Mouse (Mus musculus): ENCODE data around the gene Dazap1. TPM values are rescaled to one million over a fixed set of nuclear protein-coding genes. Genes with fewer than 3 reads are reported as not detected.
"Not testable (repeated sequence)": the region's sequence is repeated elsewhere in the genome, so short reads cannot be mapped to it uniquely, and the experiment has no call there.

Dazap1 gene
- 43.7 and 51.9 TPM in 2 replicates for polyA plus RNA-seq (2015; fragmentation: Nextera tagmentation; extraction: Ambion mirVana)

GRCm38 (mm10) chr10:80260642-80261584 lies at the start of gene Dazap1, which contains the start of gene Gamt:
TSS of gene Dazap1 (plus strand) at chr10:80261486.
TSS of gene Gamt (minus strand) at chr10:80261012.
- Histone ChIP-seq H3K9ac (ENCODE audit: low read depth, low read length) (peak within 1 kb of the TSS; percentile 61), H3K27me3 (ENCODE audit: control insufficient read depth, insufficient read depth, low read depth, low read length) (no peaks in the 10 kb centered on the region), H3K36me3 (ENCODE audit: control insufficient read depth, insufficient read depth, low read length) (peaks cover 13% of the 10 kb centered on the region), H3K4me3 (ENCODE audit: low read depth, low read length) (peak within 1 kb of the TSS; percentile 44), H3K9me3 (replicated peaks; ENCODE audit: control insufficient read depth, low read length, poor library complexity, severe bottlenecking) (no peaks in the 10 kb centered on the region), H3K27ac (ENCODE audit: low read length) (peak within 1 kb of the TSS; percentile 80), H3K4me1 (ENCODE audit: control insufficient read depth, insufficient read depth, low read length) (peaks cover 25% of the 10 kb centered on the region), H3K4me2 (ENCODE audit: low read length) (peak within 1 kb of the TSS; percentile 91)
- WGBS, result under 1% methylated on average over 49 of the region's 49 CpGs
- peak; percentile 79 for ATAC-seq

- H3K9me3 ChIP-seq (replicated peaks; ENCODE audit: control insufficient read depth, low read length, poor library complexity, severe bottlenecking); H3K36me3 ChIP-seq (ENCODE audit: control insufficient read depth, insufficient read depth, low read length); H3K9ac ChIP-seq (ENCODE audit: low read depth, low read length); ATAC-seq; H3K27ac ChIP-seq (ENCODE audit: low read length); H3K4me3 ChIP-seq (ENCODE audit: low read depth, low read length); H3K4me2 ChIP-seq (ENCODE audit: low read length); H3K27me3 ChIP-seq (ENCODE audit: control insufficient read depth, insufficient read depth, low read depth, low read length): not testable (repeated sequence)
- peaks cover 20% of the 10 kb centered on the region for H3K4me1 ChIP-seq (ENCODE audit: control insufficient read depth, insufficient read depth, low read length)
- WGBS, result 80% methylated on average over 7 of the region's 7 CpGs
These were observed 49.7 kb upstream of the Dazap1 start for GRCm38 (mm10) chr10:80211547-80212103.

GRCm38 (mm10) chr10:80215048-80215772 lies 46.1 kb upstream of the Dazap1 start:
- ATAC-seq, result 0 out of 2 replicates have a peak, but pooled peaks have one; percentile 36
- WGBS, result 13% methylated on average over 16 of the region's 16 CpGs

GRCm38 (mm10) chr10:80220676-80221075 lies 40.6 kb upstream of the Dazap1 start:
- no peak for ATAC-seq
- 32% methylated on average over 9 of the region's 9 CpGs for WGBS

More at GRCm38 (mm10) chr10:80215048-80215772, 46.1 kb upstream of the Dazap1 start:
- H3K4me2 ChIP-seq (ENCODE audit: low read length), result no peak overlapping the region
- no peaks in the 10 kb centered on the region for H3K9me3 ChIP-seq (replicated peaks; ENCODE audit: control insufficient read depth, low read length, poor library complexity, severe bottlenecking)
- H3K27me3 ChIP-seq (ENCODE audit: control insufficient read depth, insufficient read depth, low read depth, low read length), result no peaks in the 10 kb centered on the region
- peak overlapping the region; percentile 63 for H3K27ac ChIP-seq (ENCODE audit: low read length)
- H3K4me1 ChIP-seq (ENCODE audit: control insufficient read depth, insufficient read depth, low read length), result peaks cover 6% of the 10 kb centered on the region; the same call in 1 of the 2 replicates
- H3K36me3 ChIP-seq (ENCODE audit: control insufficient read depth, insufficient read depth, low read length), result no peaks in the 10 kb centered on the region
- peak overlapping the region; percentile 23; the same call in 1 of the 2 replicates for H3K9ac ChIP-seq (ENCODE audit: low read depth, low read length)
- no peak overlapping the region for H3K4me3 ChIP-seq (ENCODE audit: low read depth, low read length)

GRCm38 (mm10) chr10:80223137-80223536 lies 38.1 kb upstream of the Dazap1 start:
- WGBS, result 87% methylated on average over 2 of the region's 2 CpGs
- not testable (repeated sequence) for H3K36me3 ChIP-seq (ENCODE audit: control insufficient read depth, insufficient read depth, low read length); H3K4me2 ChIP-seq (ENCODE audit: low read length); H3K4me3 ChIP-seq (ENCODE audit: low read depth, low read length); H3K9me3 ChIP-seq (replicated peaks; ENCODE audit: control insufficient read depth, low read length, poor library complexity, severe bottlenecking); H3K9ac ChIP-seq (ENCODE audit: low read depth, low read length); ATAC-seq; H3K27ac ChIP-seq (ENCODE audit: low read length); H3K27me3 ChIP-seq (ENCODE audit: control insufficient read depth, insufficient read depth, low read depth, low read length)
- peaks cover 12% of the 10 kb centered on the region for H3K4me1 ChIP-seq (ENCODE audit: control insufficient read depth, insufficient read depth, low read length)

More at GRCm38 (mm10) chr10:80220676-80221075, 40.6 kb upstream of the Dazap1 start:
- Histone ChIP-seq H3K4me1 (ENCODE audit: control insufficient read depth, insufficient read depth, low read length) (no peaks in the 10 kb centered on the region; the same call in 1 of the 2 replicates), H3K27ac (ENCODE audit: low read length) (no peak overlapping the region), H3K36me3 (ENCODE audit: control insufficient read depth, insufficient read depth, low read length) (no peaks in the 10 kb centered on the region), H3K9me3 (replicated peaks; ENCODE audit: control insufficient read depth, low read length, poor library complexity, severe bottlenecking) (no peaks in the 10 kb centered on the region), H3K27me3 (ENCODE audit: control insufficient read depth, insufficient read depth, low read depth, low read length) (no peaks in the 10 kb centered on the region), H3K4me2 (ENCODE audit: low read length) (no peak overlapping the region), H3K4me3 (ENCODE audit: low read depth, low read length) (no peak overlapping the region), H3K9ac (ENCODE audit: low read depth, low read length) (no peak overlapping the region)

- H3K4me3 ChIP-seq (ENCODE audit: low read depth, low read length), result peak overlapping the region; percentile 76
- H3K4me1 ChIP-seq (ENCODE audit: control insufficient read depth, insufficient read depth, low read length), result peaks cover 29% of the 10 kb centered on the region
- H3K4me2 ChIP-seq (ENCODE audit: low read length), result peak overlapping the region; percentile 95
- ATAC-seq, result no peak; the same call in 1 of the 2 replicates
- WGBS, result under 1% methylated on average over 14 of the region's 14 CpGs
- H3K9ac ChIP-seq (ENCODE audit: low read depth, low read length), result 0 out of 2 replicates have a peak overlapping the region, but pooled peaks have one; percentile 1
- no peaks in the 10 kb centered on the region for H3K27me3 ChIP-seq (ENCODE audit: control insufficient read depth, insufficient read depth, low read depth, low read length)
- H3K36me3 ChIP-seq (ENCODE audit: control insufficient read depth, insufficient read depth, low read length), result no peaks in the 10 kb centered on the region
- no peaks in the 10 kb centered on the region for H3K9me3 ChIP-seq (replicated peaks; ENCODE audit: control insufficient read depth, low read length, poor library complexity, severe bottlenecking)
- peak overlapping the region; percentile 97 for H3K27ac ChIP-seq (ENCODE audit: low read length)
These were observed 35.2 kb upstream of the Dazap1 start for GRCm38 (mm10) chr10:80226071-80226415.

- Histone ChIP-seq H3K4me1 (ENCODE audit: control insufficient read depth, insufficient read depth, low read length) (peaks cover 29% of the 10 kb centered on the region), H3K4me2 (ENCODE audit: low read length) (peak within 1 kb of the TSS; percentile 95), H3K9ac (ENCODE audit: low read depth, low read length) (peak within 1 kb of the TSS; percentile 91), H3K27me3 (ENCODE audit: control insufficient read depth, insufficient read depth, low read depth, low read length) (no peaks in the 10 kb centered on the region), H3K27ac (ENCODE audit: low read length) (peak within 1 kb of the TSS; percentile 97), H3K4me3 (ENCODE audit: low read depth, low read length) (peak within 1 kb of the TSS; percentile 76), H3K9me3 (replicated peaks; ENCODE audit: control insufficient read depth, low read length, poor library complexity, severe bottlenecking) (no peaks in the 10 kb centered on the region), H3K36me3 (ENCODE audit: control insufficient read depth, insufficient read depth, low read length) (no peaks in the 10 kb centered on the region)
- peak; percentile 96 for ATAC-seq
- WGBS, result under 1% methylated on average over 64 of the region's 75 CpGs
These were observed 34.7 kb upstream of the Dazap1 start, which contains the start of gene Mum1 for GRCm38 (mm10) chr10:80226416-80227165. TSS of gene Mum1 (plus strand) at chr10:80226434.

- Histone ChIP-seq H3K27me3 (ENCODE audit: control insufficient read depth, insufficient read depth, low read depth, low read length) (no peaks in the 10 kb centered on the region), H3K27ac (ENCODE audit: low read length) (peak overlapping the region; percentile 97), H3K36me3 (ENCODE audit: control insufficient read depth, insufficient read depth, low read length) (0 out of 2 replicates have a peak, but pooled peaks cover under 1% of the 10 kb centered on the region), H3K4me2 (ENCODE audit: low read length) (peak overlapping the region; percentile 95), H3K4me1 (ENCODE audit: control insufficient read depth, insufficient read depth, low read length) (peaks cover 29% of the 10 kb centered on the region), H3K4me3 (ENCODE audit: low read depth, low read length) (peak overlapping the region; percentile 76), H3K9me3 (replicated peaks; ENCODE audit: control insufficient read depth, low read length, poor library complexity, severe bottlenecking) (no peaks in the 10 kb centered on the region), H3K9ac (ENCODE audit: low read depth, low read length) (peak overlapping the region; percentile 91)
- no peak; the same call in 1 of the 2 replicates for ATAC-seq
- 6% methylated on average over 10 of the region's 10 CpGs for WGBS
These were observed 34.1 kb upstream of the Dazap1 start for GRCm38 (mm10) chr10:80227166-80227539.

Measured in midbrain, embryonic 16.5 days (tissue).